ENCODE assay signal across 8 mouse cellular contexts in the genomic region with DNA sequence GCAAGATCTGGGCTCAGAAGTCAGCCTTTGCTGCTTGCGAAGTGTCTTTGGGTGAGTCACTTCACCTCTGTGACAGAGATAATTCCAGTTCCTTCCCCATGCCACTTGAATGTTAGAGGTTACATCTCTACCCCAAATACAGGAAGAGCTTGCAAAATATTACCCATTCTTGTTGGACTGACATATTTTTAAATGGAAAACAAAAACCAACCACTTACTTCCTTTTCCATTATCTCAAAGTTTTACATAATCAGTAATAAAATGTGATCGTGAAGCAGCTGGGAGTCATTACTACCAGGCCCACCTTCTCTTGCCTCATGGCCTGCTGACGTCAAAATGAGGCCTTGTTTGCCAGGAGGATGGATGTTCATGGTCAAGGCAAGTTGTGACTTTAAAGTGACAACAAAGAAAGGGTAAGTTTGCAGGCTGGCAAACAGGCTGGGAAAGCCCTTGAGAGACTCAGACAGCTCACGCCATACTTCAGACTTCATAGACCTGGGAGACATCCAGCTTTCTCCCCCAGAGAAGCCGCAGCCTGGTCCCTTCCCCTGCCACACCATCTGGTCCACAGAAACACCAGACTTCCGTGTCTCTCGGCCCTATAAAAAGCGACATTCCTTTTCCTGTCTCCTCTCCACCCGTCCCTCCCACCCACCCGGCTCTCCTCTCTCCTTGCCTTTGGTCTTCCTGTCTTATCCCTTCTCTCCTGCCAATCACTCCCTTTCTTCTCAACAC. TPM values are rescaled to one million over a fixed set of nuclear protein-coding genes. Genes with fewer than 3 reads are reported as not detected.
DNase-seq lines count a peak whose midpoint lies in the region; ATAC-seq lines count a peak whose summit lies in the region.

No protein-coding gene starts in this region.

- H3K4me3 ChIP-seq in forebrain, embryonic 13.5 days = peak overlapping the region; percentile 13; the same call in 1 of the 2 replicates
- no peak overlapping the region; the same call in 1 of the 2 replicates for H3K4me3 ChIP-seq in stomach, embryonic 16.5 days (replicated peaks; ENCODE audit: low read length)

- H3K4me2 ChIP-seq in forebrain, embryonic 13.5 days = peak overlapping the region; percentile 46
- H3K4me2 ChIP-seq in stomach, embryonic 16.5 days (ENCODE audit: low read depth, low read length) = peak overlapping the region; percentile 47

- H3K9ac ChIP-seq in forebrain, embryonic 13.5 days = no peak overlapping the region
- peak overlapping the region; percentile 51; the same call in 1 of the 2 replicates for H3K9ac ChIP-seq in stomach, embryonic 16.5 days (ENCODE audit: low read length)

- H3K4me1 ChIP-seq in forebrain, embryonic 13.5 days = peaks cover 4% of the 10 kb centered on the region; the same call in 1 of the 2 replicates
- H3K4me1 ChIP-seq in stomach, embryonic 16.5 days (ENCODE audit: control insufficient read depth, insufficient read depth, low read length) = no peaks in the 10 kb centered on the region

- peak; percentile 8 for DNase-seq in thymus, postnatal 25 days
- no peak for DNase-seq in thymus, adult 18-20 months
- DNase-seq in heart, postnatal 36 days = peak; percentile 18 to 43
- peak; percentile 53 to 68 for DNase-seq in left cerebral cortex, adult 18-20 months (ENCODE audit: low spot score in 2 of 2)
- peak; percentile 27 to 41 for DNase-seq in lung, postnatal 4 days
- DNase-seq in spleen, postnatal 10 days (ENCODE audit: low spot score in 2 of 2) = no peak

- ATAC-seq in forebrain, embryonic 13.5 days = peak; percentile 57; the same call in 1 of the 2 replicates
- ATAC-seq in stomach, embryonic 16.5 days (ENCODE audit: insufficient read depth, low FRiP score) = peak; percentile 49; the same call in 1 of the 2 replicates

- intact Hi-C loops in heart, postnatal 36 days (cut with DNase I) = loop anchor here (5.0 to 10.0 kb wide), 4 partner anchors 67 to 1919 kb away; no protein-coding TSS in a partner anchor

- H3K9me3 ChIP-seq in forebrain, embryonic 13.5 days (replicated peaks) = no peaks in the 10 kb centered on the region
- no peaks in the 10 kb centered on the region for H3K9me3 ChIP-seq in stomach, embryonic 16.5 days (replicated peaks; ENCODE audit: control insufficient read depth, low read length)

- peaks cover 6% of the 10 kb centered on the region; the same call in 1 of the 2 replicates for H3K27me3 ChIP-seq in forebrain, embryonic 13.5 days
- no peaks in the 10 kb centered on the region for H3K27me3 ChIP-seq in stomach, embryonic 16.5 days (ENCODE audit: control insufficient read depth, insufficient read depth, low read length)

- WGBS in forebrain, embryonic 13.5 days = 51% methylated on average over 10 of the region's 10 CpGs
- WGBS in stomach, embryonic 16.5 days = 32% methylated on average over 10 of the region's 10 CpGs

- H3K27ac ChIP-seq in forebrain, embryonic 13.5 days = no peak overlapping the region
- peak overlapping the region; percentile 22; the same call in 1 of the 2 replicates for H3K27ac ChIP-seq in stomach, embryonic 16.5 days (ENCODE audit: low read length)

- no peaks in the 10 kb centered on the region for H3K36me3 ChIP-seq in forebrain, embryonic 13.5 days (ENCODE audit: poor library complexity, severe bottlenecking)
- H3K36me3 ChIP-seq in stomach, embryonic 16.5 days (ENCODE audit: control insufficient read depth, insufficient read depth, low read length) = no peaks in the 10 kb centered on the region

RNA-seq across cellular contexts. Expression of gene Msrb2, which starts 27.2 kb away (rescaled TPM):
- polyA plus RNA-seq in forebrain, embryonic 13.5 days (2015; fragmentation: Nextera tagmentation; extraction: Ambion mirVana) = 9.8 and 10.3 TPM in 2 replicates
- 10 to 100 TPM; 64.8 to 68.8 TPM for total RNA-seq in heart, postnatal 36 days (2021)
- 10 to 100 TPM; 24.5 to 26.8 TPM for total RNA-seq in left cerebral cortex, adult 18-20 months (2021)
- 22.9 and 24.4 TPM in 2 replicates for polyA plus RNA-seq in stomach, embryonic 16.5 days (2015; fragmentation: Nextera tagmentation; extraction: Ambion mirVana)

Comparison
In these comparisons a context has a peak if more than half of its experiments do, and no peak if none do; other contexts are left out.
1. DNase-seq: peak in thymus, postnatal 25 days (single experiment), heart, postnatal 36 days (2 of 2), left cerebral cortex, adult 18-20 months (2 of 2) and lung, postnatal 4 days (2 of 2); none in thymus, adult 18-20 months (0 of 2) and spleen, postnatal 10 days (0 of 2).